Mouse (Mus musculus) intestine, embryonic 16.5 days (tissue): ENCODE data around the gene Mpl. TPM values are rescaled to one million over a fixed set of nuclear protein-coding genes. Genes with fewer than 3 reads are reported as not detected.

Experiments
- ATAC-seq: fragments of 200-750 bp; cut with Nextera tagmentation; 2 replicates; pipeline ENCODE4 v1.8.0; 2017; ENCODE audit warnings: moderate TSS enrichment, moderate library complexity
- H3K27ac ChIP-seq: fragments of 300-500 bp; sonication (generic); 2 replicates; pipeline ENCODE4 v1.5.1; 2014; ENCODE audit warnings: mild to moderate bottlenecking, low read length
- H3K27me3 ChIP-seq: fragments of 300-500 bp; sonication (generic); replicated peaks from 2 replicates; pipeline ENCODE4 v1.6.1; 2014; ENCODE audit warnings: low read length, control low read depth, mixed read lengths; ENCODE audit not compliant: control insufficient read depth, insufficient read depth
- H3K36me3 ChIP-seq: fragments of 300-500 bp; sonication (generic); 2 replicates; pipeline ENCODE4 v1.6.1; 2014; ENCODE audit warnings: low read length, control low read depth; ENCODE audit not compliant: control insufficient read depth, insufficient read depth
- H3K4me1 ChIP-seq: fragments of 300-500 bp; sonication (generic); 2 replicates; pipeline ENCODE4 v1.6.1; 2014; ENCODE audit warnings: low read length, control low read depth, mixed read lengths; ENCODE audit not compliant: control insufficient read depth, insufficient read depth
- H3K4me2 ChIP-seq: fragments of 300-500 bp; sonication (generic); 2 replicates; pipeline ENCODE4 v1.6.1; 2014; ENCODE audit warnings: low read depth, low read length, control low read depth
- H3K4me3 ChIP-seq: fragments of 300-500 bp; sonication (generic); 2 replicates; pipeline ENCODE4 v1.5.1; 2014; ENCODE audit warnings: mild to moderate bottlenecking, low read length
- H3K9ac ChIP-seq: fragments of 300-500 bp; sonication (generic); 2 replicates; pipeline ENCODE4 v1.6.1; 2014; ENCODE audit warnings: low read depth, low read length
- H3K9me3 ChIP-seq: fragments of 300-500 bp; sonication (generic); 2 replicates; pipeline ENCODE4 v1.6.1; 2016; ENCODE audit warnings: low read length, control low read depth; ENCODE audit not compliant: control insufficient read depth
- WGBS: fragments of 180-500 bp; shearing (Covaris S2); extraction: QIAGEN DNeasy Blood & Tissue Kit; methylation state at CpG from one replicate; pipeline ENCODE4 v1.1.7; 2014; 5-methylcytosine and 5-hydroxymethylcytosine counted together
- polyA plus RNA-seq: library from polyadenylated mRNA; unstranded; fragments of >200 nt; fragmentation: Nextera tagmentation; extraction: Ambion mirVana; gene quantifications from 2 replicates; pipeline ENCODE4 v1.2.1, GENCODE M21; 2015

Mpl gene
- polyA plus RNA-seq, 1 experiment from 2014 or later: 0.11 TPM

DNA sequence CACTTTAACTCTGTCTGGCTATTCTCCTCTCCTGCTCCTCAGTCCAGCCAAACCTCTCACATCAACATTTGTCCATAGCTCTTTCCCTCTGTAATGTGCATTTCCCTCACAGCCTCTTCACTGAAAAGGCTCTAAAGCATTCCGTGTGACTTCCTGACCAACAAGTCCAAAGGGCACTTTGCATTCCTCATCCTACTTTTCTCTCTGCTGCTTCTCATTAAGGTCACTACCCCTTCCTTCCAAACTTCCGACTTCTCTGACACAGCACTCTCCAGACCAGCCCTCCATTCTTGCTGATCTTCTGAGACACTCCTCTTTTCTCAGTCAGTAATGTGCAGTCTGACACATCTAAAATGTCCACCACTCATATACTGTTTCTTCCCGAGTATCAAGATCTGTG, 60.9 kb downstream of the Mpl start:
- Histone ChIP-seq H3K4me2 (no peak overlapping the region), H3K4me1 (0 out of 2 replicates have a peak, but pooled peaks cover 2% of the 10 kb centered on the region), H3K9me3 (no peaks in the 10 kb centered on the region), H3K9ac (no peak overlapping the region), H3K27ac (no peak overlapping the region), H3K36me3 (peaks cover 16% of the 10 kb centered on the region), H3K27me3 (no peaks in the 10 kb centered on the region), H3K4me3 (no peak overlapping the region)
- peak; percentile 64 for ATAC-seq
- 55% methylated on average over 3 of the region's 3 CpGs for WGBS

DNA sequence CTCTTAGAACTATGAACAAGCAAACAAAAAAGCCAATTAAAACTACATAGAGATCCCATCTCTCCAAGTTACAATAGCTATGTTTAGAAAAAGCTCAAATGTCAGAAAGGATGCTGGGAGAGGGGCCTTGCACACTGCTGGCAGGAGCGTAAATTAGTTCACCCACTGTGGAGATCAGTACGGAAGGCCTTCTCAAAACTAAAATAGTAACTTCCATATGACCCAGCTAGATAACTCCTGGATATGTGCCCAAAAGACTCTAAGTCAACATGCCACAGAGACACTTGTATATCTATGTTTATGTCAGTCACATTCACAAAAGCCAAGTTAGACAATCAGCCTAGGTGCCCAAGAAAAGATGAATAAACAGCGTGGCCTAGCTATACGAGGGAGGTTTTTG, 62.0 kb downstream of the Mpl start:
- H3K4me3 ChIP-seq: no peak overlapping the region
- H3K27ac ChIP-seq: no peak overlapping the region
- H3K36me3 ChIP-seq: peaks cover 23% of the 10 kb centered on the region
- no peaks in the 10 kb centered on the region for H3K9me3 ChIP-seq
- no peaks in the 10 kb centered on the region for H3K27me3 ChIP-seq
- no peak overlapping the region for H3K4me2 ChIP-seq
- no peak overlapping the region for H3K9ac ChIP-seq
- 0 out of 2 replicates have a peak, but pooled peaks cover 2% of the 10 kb centered on the region for H3K4me1 ChIP-seq
- no peak for ATAC-seq
- 85% methylated on average over 4 of the region's 4 CpGs for WGBS

DNA sequence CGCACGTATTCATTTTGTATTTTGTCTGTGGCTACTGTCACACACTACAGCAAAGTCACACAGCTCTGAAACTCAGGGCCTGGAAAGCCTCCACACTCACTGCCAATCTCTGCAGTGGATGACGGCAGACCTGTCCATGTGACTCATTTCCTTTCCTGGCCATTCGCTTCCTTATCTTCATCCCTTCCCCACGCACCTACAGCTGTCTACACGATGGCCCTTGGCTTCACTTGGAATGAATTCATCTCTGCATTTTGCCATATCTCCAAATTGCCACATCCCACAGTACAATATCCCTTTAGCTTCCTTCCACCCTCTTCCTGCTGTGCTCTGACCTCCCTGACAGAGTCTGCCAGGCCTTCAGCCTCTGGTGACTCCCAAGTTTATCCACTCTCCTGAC, 62.8 kb downstream of the Mpl start:
- Histone ChIP-seq H3K4me3 (no peak overlapping the region), H3K9ac (no peak overlapping the region), H3K27me3 (no peaks in the 10 kb centered on the region), H3K27ac (no peak overlapping the region), H3K36me3 (peaks cover 28% of the 10 kb centered on the region), H3K9me3 (no peaks in the 10 kb centered on the region), H3K4me2 (no peak overlapping the region), H3K4me1 (0 out of 2 replicates have a peak, but pooled peaks cover 2% of the 10 kb centered on the region)
- no peak for ATAC-seq
- WGBS: 87% methylated on average over 6 of the region's 6 CpGs

Other genes starting within 250 kb of the Mpl start
- gene Ptprf, start 166.1 kb downstream of the Mpl start, polyA plus RNA-seq: 45.8 and 54.8 TPM in 2 replicates
- 4.5 and 4.7 TPM in 2 replicates for gene Szt2, start 48.2 kb downstream of the Mpl start, polyA plus RNA-seq
- 96.6 and 107 TPM in 2 replicates for gene Med8, start 48.2 kb downstream of the Mpl start, polyA plus RNA-seq
- 253 and 273 TPM in 2 replicates for gene Elovl1, start 29.4 kb downstream of the Mpl start, polyA plus RNA-seq
- 201 and 226 TPM in 2 replicates for gene Cdc20, start 20.2 kb downstream of the Mpl start, polyA plus RNA-seq
- gene Tie1, start 32.5 kb upstream of the Mpl start, polyA plus RNA-seq: 21.3 and 21.8 TPM in 2 replicates
- 104 and 121 TPM in 2 replicates for gene 2610528J11Rik, start 69.5 kb upstream of the Mpl start, polyA plus RNA-seq
- gene Tmem125, start 86.5 kb upstream of the Mpl start, polyA plus RNA-seq: 20.0 and 20.1 TPM in 2 replicates
- 0.97 and 1.0 TPM in 2 replicates for gene Cfap57, start 163.3 kb upstream of the Mpl start, polyA plus RNA-seq
- gene Ebna1bp2, start 163.3 kb upstream of the Mpl start, polyA plus RNA-seq: 105 and 118 TPM in 2 replicates
- gene Olfr62, start 201.4 kb upstream of the Mpl start, polyA plus RNA-seq: not detected in 2 replicates
- not detected in 2 replicates for gene Olfr1342, start 235.2 kb upstream of the Mpl start, polyA plus RNA-seq
- gene Olfr1341, start 246.0 kb upstream of the Mpl start, polyA plus RNA-seq: not detected in 2 replicates